Mouse (Mus musculus): ENCODE results near the gene Msantd2. TPM values are rescaled to one million over a fixed set of nuclear protein-coding genes. Genes with fewer than 3 reads are reported as not detected.

Gene Msantd2
- polyA plus RNA-seq, 1 experiment from 2014 or later: 16.9 TPM

DNA sequence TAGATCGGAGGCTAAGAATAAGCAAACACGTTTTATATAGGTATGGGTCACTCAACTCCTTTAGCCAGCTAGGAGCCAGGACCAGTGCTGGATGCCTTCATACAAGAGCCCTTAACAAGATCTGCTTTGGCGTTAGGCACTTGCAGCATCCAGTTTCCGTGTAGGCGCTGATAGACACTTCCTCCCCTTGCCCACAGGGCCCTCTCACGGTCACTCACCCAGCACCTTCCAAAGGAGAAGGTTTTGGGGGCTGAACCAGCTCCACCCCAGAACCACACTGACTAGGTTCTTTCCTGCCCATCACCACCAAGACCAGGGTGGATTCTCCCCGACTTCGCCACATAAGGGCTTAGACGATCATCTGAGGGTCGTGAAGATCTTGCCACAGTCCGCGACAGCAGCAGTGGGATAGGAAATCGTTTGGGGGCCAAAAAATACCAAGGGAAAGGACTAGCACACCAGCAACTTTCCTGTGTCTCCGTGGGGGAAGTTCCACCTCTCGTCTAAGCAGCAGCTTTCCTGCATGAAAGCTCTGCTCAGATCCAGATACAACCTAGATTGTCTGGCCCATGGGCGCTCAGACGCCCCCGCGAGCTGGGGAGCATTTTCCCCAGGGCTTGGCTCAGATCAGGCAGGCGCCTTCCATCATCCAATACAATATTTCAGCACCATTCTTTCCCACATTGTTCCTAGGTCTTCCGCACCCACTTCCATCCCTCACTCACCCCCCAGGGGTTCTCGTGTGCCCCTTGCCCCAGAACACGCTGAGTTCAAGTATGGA, 62.8 kb downstream of the Msantd2 start:
- no peaks in the 10 kb centered on the region for H3K9me3 ChIP-seq (replicated peaks; ENCODE audit: low read length)
- peaks cover 13% of the 10 kb centered on the region for H3K27me3 ChIP-seq (ENCODE audit: insufficient read depth, low read length)
- no peak for ATAC-seq (replicated peaks; ENCODE audit: low FRiP score, low read depth)
- no peak overlapping the region for H3K27ac ChIP-seq
- H3K4me2 ChIP-seq (ENCODE audit: low read length): peak overlapping the region; percentile 74
- DNase-seq (ENCODE audit: low spot score): no peak
- 0 out of 2 replicates have a peak, but pooled peaks cover 6% of the 10 kb centered on the region for H3K4me1 ChIP-seq (replicated peaks; ENCODE audit: insufficient read depth, low read length)
- WGBS: 4% methylated on average over 23 of the region's 23 CpGs
- no peaks in the 10 kb centered on the region for H3K36me3 ChIP-seq (ENCODE audit: insufficient read depth, low read length)
- no peak for TF ChIP-seq CTCF (IDR thresholded peaks at IDR 0.05; ENCODE audit: low read depth)
- no peak overlapping the region; the same call in 1 of the 2 replicates for H3K9ac ChIP-seq (ENCODE audit: low read depth, low read length)
- peak overlapping the region; percentile 39 for H3K4me3 ChIP-seq (replicated peaks; ENCODE audit: low read depth, low read length)

DNA sequence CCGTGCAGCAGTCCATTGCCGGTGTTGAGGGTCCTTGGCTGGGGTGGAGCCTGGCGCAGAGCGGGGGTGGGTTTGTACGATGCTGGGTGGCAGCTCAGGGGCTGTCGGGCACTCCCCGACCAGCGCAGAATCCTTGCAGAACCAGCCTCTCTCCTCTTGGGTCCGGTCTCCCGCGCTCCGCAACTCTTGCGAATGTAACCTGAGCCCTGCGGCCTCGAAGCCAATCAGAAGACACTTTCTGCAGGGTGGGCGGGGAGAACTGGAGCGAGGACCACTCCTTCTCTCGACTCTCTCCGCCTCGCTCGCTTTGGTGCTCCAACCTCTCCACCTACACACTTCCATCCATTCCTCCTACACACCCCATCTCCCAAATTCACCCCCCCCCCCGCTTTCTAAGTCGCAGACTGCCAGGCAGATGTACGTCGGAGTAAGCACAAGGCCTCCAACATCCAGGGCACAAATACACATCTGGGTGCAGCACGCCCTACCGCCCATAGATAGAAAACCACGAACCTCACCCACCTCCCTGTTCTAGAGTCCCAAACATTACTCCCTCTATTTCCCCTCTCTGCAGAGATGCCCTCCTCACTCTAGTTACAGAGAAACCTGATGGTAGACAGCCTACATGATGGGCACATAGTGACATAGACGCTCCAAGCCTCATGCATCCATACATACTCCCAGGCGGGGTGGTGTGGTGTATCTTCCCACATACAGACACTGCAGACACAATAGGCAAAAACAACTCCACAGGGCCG, 63.6 kb downstream of the Msantd2 start, which contains the start of gene Nrgn:
Nrgn (minus strand) TSS at position 369 of the 758 bp plus-strand sequence.
- H3K9me3 ChIP-seq (replicated peaks; ENCODE audit: low read length): no peaks in the 10 kb centered on the region
- 0 out of 2 replicates have a peak, but pooled peaks cover 6% of the 10 kb centered on the region for H3K4me1 ChIP-seq (replicated peaks; ENCODE audit: insufficient read depth, low read length)
- H3K4me2 ChIP-seq (ENCODE audit: low read length): peak within 1 kb of the TSS; percentile 74
- no peak for TF ChIP-seq CTCF (IDR thresholded peaks at IDR 0.05; ENCODE audit: low read depth)
- H3K27ac ChIP-seq: no peak within 1 kb of the TSS
- H3K9ac ChIP-seq (ENCODE audit: low read depth, low read length): no peak within 1 kb of the TSS; the same call in 1 of the 2 replicates
- H3K4me3 ChIP-seq (replicated peaks; ENCODE audit: low read depth, low read length): peak within 1 kb of the TSS; percentile 39
- WGBS: 6% methylated on average over 31 of the region's 31 CpGs
- no peaks in the 10 kb centered on the region for H3K36me3 ChIP-seq (ENCODE audit: insufficient read depth, low read length)
- H3K27me3 ChIP-seq (ENCODE audit: insufficient read depth, low read length): peaks cover 13% of the 10 kb centered on the region
- DNase-seq (ENCODE audit: low spot score) (peak; percentile 95), ATAC-seq (replicated peaks; ENCODE audit: low FRiP score, low read depth) (peak; percentile 92)

DNA sequence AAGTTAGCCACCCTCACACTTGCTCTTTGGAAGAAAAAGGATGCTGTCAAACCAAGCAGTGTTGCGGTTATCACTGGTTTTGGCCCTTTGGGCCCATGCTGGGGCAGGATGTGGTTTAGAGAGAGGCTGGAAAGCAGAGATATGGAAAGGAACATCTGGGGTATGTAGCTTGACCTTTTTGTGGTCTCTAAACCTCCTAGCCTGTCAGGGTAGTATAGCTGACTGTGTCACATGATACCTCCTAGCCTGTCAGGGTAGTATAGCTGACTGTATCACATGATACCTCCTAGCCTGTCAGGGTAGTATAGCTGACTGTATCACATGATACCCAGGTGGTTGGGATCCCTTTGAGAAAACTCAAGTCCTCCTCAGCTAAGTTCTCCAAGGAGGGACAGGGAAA, 65.2 kb downstream of the Msantd2 start:
- DNase-seq (ENCODE audit: low spot score) (no peak), ATAC-seq (replicated peaks; ENCODE audit: low FRiP score, low read depth) (no peak)
- WGBS: 86% methylated on average over 1 of the region's 1 CpGs
- H3K4me1 ChIP-seq (replicated peaks; ENCODE audit: insufficient read depth, low read length): 0 out of 2 replicates have a peak, but pooled peaks cover 6% of the 10 kb centered on the region
- no peak overlapping the region for H3K27ac ChIP-seq
- H3K9me3 ChIP-seq (replicated peaks; ENCODE audit: low read length): no peaks in the 10 kb centered on the region
- H3K9ac ChIP-seq (ENCODE audit: low read depth, low read length): no peak overlapping the region
- peaks cover 13% of the 10 kb centered on the region; the same call in 1 of the 2 replicates for H3K27me3 ChIP-seq (ENCODE audit: insufficient read depth, low read length)
- TF ChIP-seq CTCF (IDR thresholded peaks at IDR 0.05; ENCODE audit: low read depth): no peak
- H3K4me3 ChIP-seq (replicated peaks; ENCODE audit: low read depth, low read length): no peak overlapping the region
- H3K4me2 ChIP-seq (ENCODE audit: low read length): no peak overlapping the region
- no peaks in the 10 kb centered on the region for H3K36me3 ChIP-seq (ENCODE audit: insufficient read depth, low read length)

DNA sequence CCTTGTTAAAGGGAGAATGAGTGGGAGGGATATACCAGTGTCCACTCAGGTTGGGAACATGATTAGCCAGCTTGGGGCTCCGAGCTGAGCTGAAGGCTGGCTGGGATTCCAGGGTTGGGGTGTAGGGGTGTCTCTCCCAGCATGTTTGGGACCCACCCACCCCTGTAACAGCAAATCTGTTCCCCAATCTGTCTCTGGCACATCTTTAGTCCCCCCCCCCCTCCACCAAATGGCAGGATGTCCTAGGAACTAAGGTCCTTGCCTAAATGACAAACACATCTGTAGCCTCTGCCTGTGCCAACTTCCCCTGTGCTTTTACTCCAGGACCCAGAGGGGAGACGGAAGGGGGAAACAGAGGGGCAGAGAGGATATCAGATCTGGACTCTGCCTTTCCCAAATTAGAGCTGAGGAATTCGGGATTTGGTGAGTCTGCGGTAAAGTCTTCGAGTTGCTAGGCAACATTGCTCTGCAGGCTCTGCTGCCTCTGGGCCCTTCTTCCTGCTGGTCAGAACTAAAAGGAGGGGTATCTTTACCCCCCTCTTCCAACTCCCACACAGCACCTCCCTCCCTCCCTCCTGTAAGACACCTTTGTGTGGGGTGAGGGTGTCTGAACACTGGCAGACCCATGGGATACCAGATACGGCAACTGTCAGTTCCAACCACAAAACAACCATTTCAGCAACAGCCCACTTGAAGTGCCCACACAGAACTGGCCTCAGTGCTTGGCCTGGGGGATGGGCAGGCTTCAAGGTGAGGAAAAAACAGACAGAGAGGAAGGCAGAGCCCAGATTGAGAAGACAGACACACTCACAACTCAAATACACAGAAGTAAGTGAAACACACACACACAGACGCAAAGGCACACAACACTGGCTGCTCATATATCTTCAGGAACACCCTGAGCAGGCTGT, 66.0 kb downstream of the Msantd2 start, which contains the start of gene Siae:
Siae (plus strand) TSS at position 861 of the 911 bp plus-strand sequence.
- H3K4me1 ChIP-seq (replicated peaks; ENCODE audit: insufficient read depth, low read length): 0 out of 2 replicates have a peak, but pooled peaks cover 6% of the 10 kb centered on the region
- H3K9me3 ChIP-seq (replicated peaks; ENCODE audit: low read length): no peaks in the 10 kb centered on the region
- H3K27ac ChIP-seq: no peak within 1 kb of the TSS
- DNase-seq (ENCODE audit: low spot score) (no peak), ATAC-seq (replicated peaks; ENCODE audit: low FRiP score, low read depth) (peak; percentile 44; the same call in 1 of the 2 replicates)
- H3K36me3 ChIP-seq (ENCODE audit: insufficient read depth, low read length): no peaks in the 10 kb centered on the region
- no peak within 1 kb of the TSS for H3K9ac ChIP-seq (ENCODE audit: low read depth, low read length)
- H3K4me3 ChIP-seq (replicated peaks; ENCODE audit: low read depth, low read length): no peak within 1 kb of the TSS
- no peak within 1 kb of the TSS for H3K4me2 ChIP-seq (ENCODE audit: low read length)
- 18% methylated on average over 7 of the region's 7 CpGs for WGBS
- H3K27me3 ChIP-seq (ENCODE audit: insufficient read depth, low read length): peaks cover 12% of the 10 kb centered on the region; the same call in 1 of the 2 replicates
- TF ChIP-seq CTCF (IDR thresholded peaks at IDR 0.05; ENCODE audit: low read depth): no peak

DNA sequence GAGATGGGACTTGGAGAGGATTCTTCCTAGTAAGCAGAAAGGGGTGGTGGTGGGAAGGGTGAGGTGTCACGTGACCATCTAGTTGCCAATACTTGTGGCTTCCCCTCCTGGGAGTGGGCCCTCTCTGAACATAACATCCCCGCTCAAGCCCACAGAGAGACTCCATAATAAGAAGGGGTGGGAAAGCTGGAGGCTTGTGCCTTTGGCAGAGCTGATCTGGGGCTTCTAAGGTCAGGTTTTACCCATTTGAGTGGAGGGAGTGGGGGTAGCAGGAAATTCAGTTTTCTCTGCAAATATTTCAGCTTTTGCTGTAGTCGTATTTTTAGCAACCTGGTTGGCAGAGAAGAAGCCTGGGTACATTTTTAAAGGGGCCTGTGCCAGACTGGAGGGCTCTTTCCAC, 67.2 kb downstream of the Msantd2 start:
- no peak for TF ChIP-seq CTCF (IDR thresholded peaks at IDR 0.05; ENCODE audit: low read depth)
- no peaks in the 10 kb centered on the region for H3K36me3 ChIP-seq (ENCODE audit: insufficient read depth, low read length)
- ATAC-seq (replicated peaks; ENCODE audit: low FRiP score, low read depth): no peak

More for the DNA sequence above, 67.2 kb downstream of the Msantd2 start:
- 76% methylated on average over 3 of the region's 3 CpGs for WGBS
- H3K4me2 ChIP-seq (ENCODE audit: low read length): no peak overlapping the region
- no peak for DNase-seq (ENCODE audit: low spot score)
- H3K4me1 ChIP-seq (replicated peaks; ENCODE audit: insufficient read depth, low read length): 0 out of 2 replicates have a peak, but pooled peaks cover 6% of the 10 kb centered on the region
- no peak overlapping the region for H3K4me3 ChIP-seq (replicated peaks; ENCODE audit: low read depth, low read length)
- H3K27ac ChIP-seq: no peak overlapping the region
- no peaks in the 10 kb centered on the region for H3K9me3 ChIP-seq (replicated peaks; ENCODE audit: low read length)
- H3K27me3 ChIP-seq (ENCODE audit: insufficient read depth, low read length): peaks cover 3% of the 10 kb centered on the region; the same call in 1 of the 2 replicates
- H3K9ac ChIP-seq (ENCODE audit: low read depth, low read length): no peak overlapping the region

Measured in kidney, postnatal 0 days (tissue).